9 mouse cellular contexts compared by ENCODE assay signal in the genomic region with DNA sequence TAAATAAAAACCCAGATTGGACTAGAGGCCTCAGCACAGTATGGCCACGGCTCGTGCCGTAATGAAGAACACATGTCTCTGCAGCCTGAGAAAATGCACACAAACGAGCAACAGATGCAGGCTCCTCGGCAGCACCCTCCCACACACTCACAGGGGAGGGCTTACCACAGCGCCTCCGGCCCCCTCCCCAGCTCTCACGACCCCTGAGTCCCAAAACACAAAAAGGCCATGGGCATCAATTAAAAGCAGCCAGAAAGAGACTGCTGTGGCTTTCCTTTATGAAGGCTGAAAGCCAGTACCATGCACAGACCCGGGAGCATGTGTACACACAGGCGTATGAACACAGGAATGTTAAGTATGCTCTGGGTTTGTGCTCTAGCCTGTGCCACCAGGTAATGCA.
DNase-seq lines count a peak whose midpoint lies in the region; ATAC-seq and TF ChIP-seq lines count a peak whose summit lies in the region.
"Had no signal": no experiment of that assay in that cellular context is flagged by ENCODE, and none has a peak within 500 bp of the region (broad histone marks: within the 10 kb centered on the region; RNA-seq: fewer than 3 reads in every experiment).

No protein-coding gene starts in this region.

- TF ChIP-seq POLR2A in thymus, adult 2 months (IDR thresholded peaks at IDR 0.05; ENCODE audit: control insufficient read depth, extremely low read depth, insufficient read depth, low read length, poor library complexity), result no peak

- no peak for DNase-seq in kidney, postnatal 14 days
- peak; percentile 89 for DNase-seq in embryonic facial prominence, embryonic 11.5 days (ENCODE audit: low spot score)
- DNase-seq in adrenal gland, adult 2 months, result no peak
- DNase-seq in thymus, adult 2 months, result no peak
- DNase-seq in left cerebral cortex, postnatal 4 days, result no peak
- DNase-seq: lung, postnatal 10 days had no signal

- ATAC-seq in kidney, embryonic 16.5 days (ENCODE audit: low FRiP score, low TSS enrichment), result peak; percentile 28; the same call in 1 of the 2 replicates
- ATAC-seq in embryonic facial prominence, embryonic 11.5 days (replicated peaks; ENCODE audit: insufficient number of reproducible peaks, low FRiP score, low TSS enrichment, low read depth), result peak; percentile 83
- peak; percentile 58 for ATAC-seq in hindbrain, embryonic 15.5 days (ENCODE audit: low FRiP score, low read depth)
- ATAC-seq in neural tube, embryonic 12.5 days (ENCODE audit: low FRiP score, low read depth), result no peak

- WGBS in kidney, embryonic 16.5 days, result 25% methylated on average over 10 of the region's 10 CpGs
- 4% methylated on average over 10 of the region's 10 CpGs for WGBS in embryonic facial prominence, embryonic 11.5 days
- WGBS in hindbrain, embryonic 15.5 days, result 10% methylated on average over 10 of the region's 10 CpGs
- WGBS in neural tube, embryonic 12.5 days, result 16% methylated on average over 10 of the region's 10 CpGs
- WGBS in thymus, adult 2 months, result 92% methylated on average over 10 of the region's 10 CpGs

- H3K4me3 ChIP-seq in kidney, embryonic 16.5 days (ENCODE audit: low read length), result no peak overlapping the region
- no peak overlapping the region for H3K4me3 ChIP-seq in embryonic facial prominence, embryonic 11.5 days (ENCODE audit: low read depth, low read length)
- H3K4me3 ChIP-seq in hindbrain, embryonic 15.5 days, result no peak overlapping the region
- no peak overlapping the region for H3K4me3 ChIP-seq in neural tube, embryonic 12.5 days
- no peak overlapping the region for H3K4me3 ChIP-seq in thymus, adult 2 months (ENCODE audit: control insufficient read depth, insufficient read depth, low read length)

- no peak for TF ChIP-seq CTCF in thymus, adult 2 months (IDR thresholded peaks at IDR 0.05; ENCODE audit: borderline replicate concordance, control insufficient read depth, extremely low read depth, insufficient read depth, low read length, poor library complexity)

- no peaks in the 10 kb centered on the region for H3K36me3 ChIP-seq in kidney, embryonic 16.5 days (ENCODE audit: insufficient read depth, low read length)
- H3K36me3 ChIP-seq in embryonic facial prominence, embryonic 11.5 days (replicated peaks; ENCODE audit: control insufficient read depth, insufficient read depth, low read depth, low read length), result no peaks in the 10 kb centered on the region
- H3K36me3 ChIP-seq in hindbrain, embryonic 15.5 days, result no peaks in the 10 kb centered on the region
- no peaks in the 10 kb centered on the region for H3K36me3 ChIP-seq in neural tube, embryonic 12.5 days
- H3K36me3 ChIP-seq in thymus, adult 2 months (ENCODE audit: control insufficient read depth, insufficient read depth, low read length), result no peaks in the 10 kb centered on the region

- peak overlapping the region; percentile 96 for H3K27ac ChIP-seq in kidney, embryonic 16.5 days (ENCODE audit: low read length)
- H3K27ac ChIP-seq in embryonic facial prominence, embryonic 11.5 days (replicated peaks; ENCODE audit: low read depth, low read length), result peak overlapping the region; percentile 95
- H3K27ac ChIP-seq in hindbrain, embryonic 15.5 days (replicated peaks), result peak overlapping the region; percentile 84
- peak overlapping the region; percentile 42; the same call in 1 of the 2 replicates for H3K27ac ChIP-seq in neural tube, embryonic 12.5 days
- no peak overlapping the region for H3K27ac ChIP-seq in thymus, adult 2 months (ENCODE audit: control insufficient read depth, insufficient read depth, low read length)

- peak overlapping the region; percentile 24; the same call in 1 of the 2 replicates for H3K9ac ChIP-seq in kidney, embryonic 16.5 days (replicated peaks; ENCODE audit: low read length)
- 0 out of 2 replicates have a peak overlapping the region, but pooled peaks have one; percentile 13 for H3K9ac ChIP-seq in embryonic facial prominence, embryonic 11.5 days (replicated peaks; ENCODE audit: low read length)
- no peak overlapping the region for H3K9ac ChIP-seq in hindbrain, embryonic 15.5 days
- H3K9ac ChIP-seq in neural tube, embryonic 12.5 days, result 0 out of 2 replicates have a peak overlapping the region, but pooled peaks have one; percentile 29

- H3K9me3 ChIP-seq in kidney, embryonic 16.5 days (ENCODE audit: low read length), result no peaks in the 10 kb centered on the region
- no peaks in the 10 kb centered on the region for H3K9me3 ChIP-seq in embryonic facial prominence, embryonic 11.5 days (replicated peaks; ENCODE audit: control insufficient read depth, low read length)
- H3K9me3 ChIP-seq in hindbrain, embryonic 15.5 days, result no peaks in the 10 kb centered on the region
- H3K9me3 ChIP-seq in neural tube, embryonic 12.5 days, result no peaks in the 10 kb centered on the region

- H3K27me3 ChIP-seq in kidney, embryonic 16.5 days (ENCODE audit: insufficient read depth, low read length), result no peaks in the 10 kb centered on the region
- no peaks in the 10 kb centered on the region for H3K27me3 ChIP-seq in embryonic facial prominence, embryonic 11.5 days (ENCODE audit: control insufficient read depth, insufficient read depth, low read length)
- H3K27me3 ChIP-seq in hindbrain, embryonic 15.5 days, result no peaks in the 10 kb centered on the region
- H3K27me3 ChIP-seq in neural tube, embryonic 12.5 days (replicated peaks), result no peaks in the 10 kb centered on the region
- H3K27me3 ChIP-seq in thymus, adult 2 months (ENCODE audit: control insufficient read depth, insufficient read depth, low read length), result no peaks in the 10 kb centered on the region

- peaks cover 84% of the 10 kb centered on the region for H3K4me1 ChIP-seq in kidney, embryonic 16.5 days (ENCODE audit: insufficient read depth, low read length)
- H3K4me1 ChIP-seq in embryonic facial prominence, embryonic 11.5 days (ENCODE audit: control insufficient read depth, insufficient read depth, low read length), result peaks cover 28% of the 10 kb centered on the region
- H3K4me1 ChIP-seq in hindbrain, embryonic 15.5 days (replicated peaks), result peaks cover 88% of the 10 kb centered on the region
- H3K4me1 ChIP-seq in neural tube, embryonic 12.5 days, result peaks cover 79% of the 10 kb centered on the region
- peaks cover 30% of the 10 kb centered on the region for H3K4me1 ChIP-seq in thymus, adult 2 months (replicated peaks; ENCODE audit: control insufficient read depth, insufficient read depth, low read length)

- H3K4me2 ChIP-seq in kidney, embryonic 16.5 days (replicated peaks; ENCODE audit: low read depth, low read length), result no peak overlapping the region
- peak overlapping the region; percentile 20; the same call in 1 of the 2 replicates for H3K4me2 ChIP-seq in embryonic facial prominence, embryonic 11.5 days (ENCODE audit: low read depth, low read length)
- peak overlapping the region; percentile 13; the same call in 1 of the 2 replicates for H3K4me2 ChIP-seq in hindbrain, embryonic 15.5 days
- H3K4me2 ChIP-seq in neural tube, embryonic 12.5 days (replicated peaks), result peak overlapping the region; percentile 33

- intact Hi-C loops in left cerebral cortex, postnatal 4 days (cut with DNase I), result no loop called here
